Mouse (Mus musculus) megakaryocyte, embryonic 14.5 days (primary cell): ENCODE data around the gene Spata25. TPM values are rescaled to one million over a fixed set of nuclear protein-coding genes. Genes with fewer than 3 reads are reported as not detected.
"Not testable (repeated sequence)": the region's sequence is repeated elsewhere in the genome, so short reads cannot be mapped to it uniquely, and the experiment has no call there.

ENCODE experiments used
- H3K27me3 ChIP-seq: replicated peaks from 2 replicates; pipeline ENCODE3; 2012; ENCODE audit warnings: inconsistent platforms
- H3K36me3 ChIP-seq: replicated peaks from 2 replicates; pipeline ENCODE3; 2012; ENCODE audit warnings: low read length, inconsistent platforms, mixed read lengths
- H3K4me1 ChIP-seq: 2 replicates; pipeline ENCODE4 v1.6.1; 2012; ENCODE audit warnings: inconsistent platforms
- H3K4me3 ChIP-seq: replicated peaks from 2 replicates; pipeline ENCODE3; 2012; ENCODE audit warnings: moderate library complexity, mild to moderate bottlenecking, inconsistent platforms
- H3K9me3 ChIP-seq: 2 replicates; pipeline ENCODE4 v1.6.1; 2012; ENCODE audit warnings: inconsistent platforms
- FLI1 ChIP-seq: IDR thresholded peaks from 2 replicates; pipeline ENCODE4 v1.6.1; 2012; ENCODE audit warnings: low read length, inconsistent platforms, mixed read lengths
- GATA1 ChIP-seq: IDR thresholded peaks from 3 replicates; pipeline ENCODE4 v1.6.1; 2012; ENCODE audit warnings: mixed read lengths, low read length, inconsistent platforms, borderline replicate concordance
- polyA plus RNA-seq: library from polyadenylated mRNA; stranded (reverse); fragments of >175 nt; gene quantifications from 2 replicates; pipeline ENCODE4 v1.2.3, GENCODE M21; 2012; ENCODE audit warnings: low replicate concordance; ENCODE audit not compliant: insufficient read depth

Gene Spata25
- not detected in 2 replicates for polyA plus RNA-seq

- no peak within 1 kb of the TSS for H3K4me3 ChIP-seq
- peaks cover 3% of the 10 kb centered on the region for H3K27me3 ChIP-seq
- peaks cover 51% of the 10 kb centered on the region for H3K36me3 ChIP-seq
- TF ChIP-seq FLI1 (no peak), GATA1 (no peak)
- peaks cover 54% of the 10 kb centered on the region for H3K4me1 ChIP-seq
- no peaks in the 10 kb centered on the region for H3K9me3 ChIP-seq
These were observed at the start of gene Spata25 for GRCm38 (mm10) chr2:164828437-164828836. Spata25 (minus strand) TSS chr2:164828537.

DNA sequence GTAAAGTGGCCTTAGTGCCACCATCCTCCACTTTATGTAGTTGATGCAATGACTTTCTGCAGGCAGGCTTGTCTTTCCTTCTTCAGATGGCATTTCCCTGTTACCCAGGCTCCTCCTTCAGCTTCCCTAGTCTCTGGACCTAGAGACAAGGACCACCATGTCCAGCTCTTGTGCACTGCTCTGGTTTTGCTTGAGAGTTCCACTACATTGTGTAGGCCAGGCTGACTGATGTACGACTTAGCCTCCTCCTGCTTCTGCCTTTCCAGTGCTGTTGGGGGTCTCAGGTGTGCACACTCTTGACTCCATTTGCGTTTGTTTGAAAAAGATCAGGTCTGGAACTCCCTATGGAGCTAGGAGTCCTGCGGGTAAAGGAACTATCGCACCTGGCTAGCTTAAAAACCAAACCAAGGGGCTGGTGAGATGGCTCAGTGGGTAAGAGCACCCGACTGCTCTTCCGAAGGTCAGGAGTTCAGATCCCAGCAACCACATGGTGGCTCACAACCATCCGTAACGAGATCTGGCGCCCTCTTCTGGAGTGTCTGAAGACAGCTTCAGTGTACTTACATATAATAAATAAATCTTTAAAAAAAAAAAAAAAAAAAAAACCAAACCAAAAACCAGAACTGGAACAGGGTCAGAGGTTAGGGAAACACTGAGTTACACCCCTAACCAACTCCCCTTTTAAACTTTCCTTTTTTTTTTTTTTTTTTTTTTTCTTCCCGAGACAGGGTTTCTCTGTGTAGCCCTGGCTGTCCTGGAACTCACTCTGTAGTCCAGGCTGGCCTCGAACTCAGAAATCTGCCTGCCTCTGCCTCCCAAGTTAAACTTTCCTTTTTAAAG lies 49.3 kb upstream of the Spata25 start:
- peak overlapping the region; percentile 97 for H3K4me3 ChIP-seq
- H3K4me1 ChIP-seq, result peaks cover 54% of the 10 kb centered on the region
- not testable (repeated sequence) for H3K36me3 ChIP-seq, H3K27me3 ChIP-seq, H3K9me3 ChIP-seq

- H3K4me1 ChIP-seq, result peaks cover 46% of the 10 kb centered on the region
- not testable (repeated sequence) for H3K27me3 ChIP-seq, H3K4me3 ChIP-seq, H3K36me3 ChIP-seq, H3K9me3 ChIP-seq
These were observed 47.3 kb upstream of the Spata25 start for GRCm38 (mm10) chr2:164875648-164876047.

DNA sequence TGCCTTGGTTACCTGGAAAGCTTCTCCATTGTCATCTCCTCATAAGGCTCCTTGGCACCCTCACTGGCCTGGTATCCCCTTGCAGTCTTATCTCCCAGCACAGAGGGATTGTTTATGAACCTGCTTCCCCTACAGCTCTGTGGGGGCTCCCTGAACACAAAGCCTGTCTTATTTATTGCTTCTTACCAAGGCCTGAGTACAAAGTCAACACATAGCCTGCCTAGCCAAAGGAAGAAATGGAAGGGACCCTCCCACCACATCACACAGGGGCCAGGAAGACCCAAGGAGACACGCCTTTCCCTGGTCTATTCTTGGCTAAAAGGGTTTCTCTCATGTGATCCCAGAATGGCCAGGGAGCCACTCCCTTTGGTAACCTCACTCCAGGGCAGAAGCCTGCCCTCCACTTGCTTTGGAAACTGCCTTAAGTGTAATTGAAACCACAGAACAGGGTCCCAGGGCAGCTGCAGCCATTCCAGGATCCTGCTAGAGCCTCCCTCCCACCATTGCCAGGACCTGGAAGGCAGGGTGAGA lies 46.0 kb upstream of the Spata25 start:
- H3K4me3 ChIP-seq, result peak overlapping the region; percentile 50
- no peaks in the 10 kb centered on the region for H3K9me3 ChIP-seq
- TF ChIP-seq GATA1, result no peak
- TF ChIP-seq FLI1, result no peak
- H3K36me3 ChIP-seq, result peaks cover 6% of the 10 kb centered on the region
- no peaks in the 10 kb centered on the region for H3K27me3 ChIP-seq
- peaks cover 43% of the 10 kb centered on the region for H3K4me1 ChIP-seq

DNA sequence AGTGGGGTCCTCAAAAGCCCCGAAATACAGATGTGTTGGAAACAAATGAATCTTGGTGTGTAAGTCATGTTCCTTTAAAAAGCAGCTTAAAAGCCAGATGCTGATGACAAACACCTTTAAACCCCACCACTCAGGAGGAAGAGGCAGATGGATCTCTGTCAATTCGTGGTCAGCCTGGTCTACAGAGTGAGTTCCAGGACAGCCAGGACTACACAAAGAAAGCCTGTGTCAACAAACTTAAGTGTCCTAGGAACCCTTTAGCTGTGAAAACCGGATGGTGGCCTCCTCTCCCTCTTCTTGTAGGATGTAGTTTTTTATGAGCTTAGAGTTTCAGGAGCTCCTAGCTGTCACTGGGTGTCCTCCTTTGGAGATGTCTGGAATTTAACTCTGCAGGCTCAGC lies 45.3 kb upstream of the Spata25 start:
- H3K36me3 ChIP-seq, result peaks cover 6% of the 10 kb centered on the region
- peaks cover 41% of the 10 kb centered on the region for H3K4me1 ChIP-seq
- no peaks in the 10 kb centered on the region for H3K27me3 ChIP-seq
- TF ChIP-seq FLI1 (no peak), GATA1 (no peak)
- peak overlapping the region; percentile 38 for H3K4me3 ChIP-seq
- no peaks in the 10 kb centered on the region for H3K9me3 ChIP-seq

DNA sequence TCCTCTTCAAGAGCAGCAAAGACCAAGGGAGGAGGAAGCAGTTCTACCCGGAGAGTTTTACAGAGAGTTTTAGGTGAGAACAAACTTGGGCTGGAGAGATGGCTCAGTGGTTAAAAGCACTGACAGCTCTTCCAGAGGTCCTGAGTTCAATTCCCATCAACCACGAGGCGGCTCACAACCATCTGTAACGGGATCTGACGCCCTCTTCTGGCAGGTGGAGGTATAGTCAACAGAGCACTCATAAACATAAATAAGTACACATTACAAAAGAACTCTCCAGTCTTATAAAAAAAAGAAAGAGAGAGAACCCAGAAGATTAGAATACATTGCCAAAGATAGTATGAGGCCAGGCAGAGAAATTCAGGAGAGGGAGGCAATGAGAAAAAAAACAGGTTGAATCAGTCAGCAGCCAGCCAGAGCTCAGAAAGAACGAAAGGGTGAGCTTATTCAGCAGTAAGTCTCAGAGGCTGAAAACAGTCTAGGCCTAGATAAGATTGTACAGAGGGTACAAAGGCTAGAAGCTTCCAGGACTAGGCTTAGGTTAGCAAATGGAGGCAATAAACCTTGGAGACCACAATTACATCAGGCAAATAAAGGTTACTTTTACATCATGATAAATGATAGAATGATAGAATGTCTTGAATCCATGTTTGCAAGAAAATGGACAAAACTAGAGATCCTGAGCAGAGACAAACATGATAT lies 43.4 kb upstream of the Spata25 start:
- H3K36me3 ChIP-seq, result peaks cover 3% of the 10 kb centered on the region
- H3K27me3 ChIP-seq, result no peaks in the 10 kb centered on the region
- H3K9me3 ChIP-seq, result peaks cover 4% of the 10 kb centered on the region
- H3K4me3 ChIP-seq, result no peak overlapping the region
- H3K4me1 ChIP-seq, result peaks cover 34% of the 10 kb centered on the region
- TF ChIP-seq GATA1, result no peak
- TF ChIP-seq FLI1, result no peak

- peaks cover 2% of the 10 kb centered on the region for H3K27me3 ChIP-seq
- H3K4me1 ChIP-seq, result peaks cover 18% of the 10 kb centered on the region
- peaks cover 3% of the 10 kb centered on the region for H3K36me3 ChIP-seq
- H3K4me3 ChIP-seq, result no peak overlapping the region
- no peak for TF ChIP-seq FLI1
- TF ChIP-seq GATA1, result no peak
- peaks cover 4% of the 10 kb centered on the region for H3K9me3 ChIP-seq
These were observed 40.2 kb upstream of the Spata25 start for GRCm38 (mm10) chr2:164868491-164868890.

DNA sequence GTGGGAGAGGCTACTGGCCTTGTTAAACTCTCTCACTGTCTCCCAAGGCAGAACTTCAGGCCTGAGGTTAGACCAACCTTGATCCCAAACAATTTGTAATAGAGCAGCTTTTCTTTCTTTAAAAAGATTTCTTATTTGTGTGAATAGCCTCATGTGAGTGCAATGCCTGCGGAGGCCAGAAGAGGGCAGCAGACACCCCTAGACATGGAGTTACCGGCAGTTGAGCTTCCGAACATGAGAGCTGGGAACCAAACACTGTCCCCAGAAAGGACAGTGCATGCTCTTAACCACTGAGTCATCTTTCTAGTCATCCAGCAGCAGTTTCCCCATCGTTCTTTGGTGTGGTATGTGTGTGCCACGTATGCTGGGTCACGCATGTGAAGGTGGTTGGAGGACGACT lies 39.2 kb upstream of the Spata25 start:
- TF ChIP-seq GATA1 (no peak), FLI1 (no peak)
- Histone ChIP-seq H3K9me3 (peaks cover 7% of the 10 kb centered on the region), H3K4me1 (peaks cover 18% of the 10 kb centered on the region), H3K27me3 (peaks cover 2% of the 10 kb centered on the region), H3K36me3 (peaks cover 3% of the 10 kb centered on the region), H3K4me3 (no peak overlapping the region)

- Histone ChIP-seq H3K4me3 (no peak overlapping the region), H3K4me1 (peaks cover 24% of the 10 kb centered on the region), H3K36me3 (peaks cover 3% of the 10 kb centered on the region), H3K27me3 (peaks cover 5% of the 10 kb centered on the region), H3K9me3 (peaks cover 7% of the 10 kb centered on the region)
- TF ChIP-seq FLI1, result no peak
- no peak for TF ChIP-seq GATA1
These were observed 38.6 kb upstream of the Spata25 start for GRCm38 (mm10) chr2:164866741-164867551.

DNA sequence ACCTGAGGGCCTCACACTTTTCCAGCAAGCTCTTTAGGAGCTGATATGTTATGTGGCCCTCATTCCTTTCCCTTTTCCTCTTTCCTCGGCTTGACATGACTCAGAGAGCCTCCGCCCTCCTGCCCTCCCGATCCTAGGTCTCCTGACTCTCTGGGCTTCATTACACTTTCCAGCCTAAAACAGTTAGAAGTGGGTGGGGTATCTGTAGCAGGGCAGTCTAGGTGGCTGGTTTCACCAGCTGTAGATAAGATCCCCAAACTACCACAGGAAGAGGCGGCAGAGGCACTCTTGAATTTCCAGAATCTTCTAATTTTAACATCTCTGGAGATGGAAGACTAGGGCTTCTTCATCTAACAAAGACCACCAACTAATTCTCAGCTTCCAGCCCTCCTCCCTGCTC lies 36.3 kb upstream of the Spata25 start:
- TF ChIP-seq FLI1, result no peak
- no peak for TF ChIP-seq GATA1
- peaks cover 35% of the 10 kb centered on the region for H3K4me1 ChIP-seq

GRCm38 (mm10) chr2:164863411-164863810 lies 35.1 kb upstream of the Spata25 start:
- not testable (repeated sequence) for H3K9me3 ChIP-seq, H3K4me3 ChIP-seq, H3K36me3 ChIP-seq
- Histone ChIP-seq H3K4me1 (peaks cover 47% of the 10 kb centered on the region), H3K27me3 (peaks cover 35% of the 10 kb centered on the region)

More for the DNA sequence above, 36.3 kb upstream of the Spata25 start:
- Histone ChIP-seq H3K4me3 (no peak overlapping the region), H3K9me3 (peaks cover 7% of the 10 kb centered on the region), H3K36me3 (peaks cover 3% of the 10 kb centered on the region), H3K27me3 (peaks cover 25% of the 10 kb centered on the region)
